Mouse (Mus musculus) erythroblast, adult 5-6 weeks (primary cell): ENCODE measurements around the gene Cdc73. TPM values are rescaled to one million over a fixed set of nuclear protein-coding genes. Genes with fewer than 3 reads are reported as not detected.

Source experiments
- ATAC-seq: replicated peaks from 2 replicates; pipeline ENCODE4 v1.8.0; 2016; ENCODE audit warnings: moderate number of reproducible peaks, mild to moderate bottlenecking, moderate TSS enrichment, inconsistent platforms; ENCODE audit not compliant: poor library complexity, low FRiP score, severe bottlenecking
- total RNA-seq, 2 experiments: library from RNA; stranded (forward) in 1 of 2; stranded (reverse) in 1 of 2; fragments of 150-400 nt in 1 of 2; fragments of 200-764, 138-1000 nt in 1 of 2; gene quantifications; 2 replicates each; pipeline versions ENCODE4 v1.2.3 to v1.2.4; 2015 to 2017; ENCODE audit warnings: low replicate concordance in 2 of 2

Cdc73 gene
- total RNA-seq, 2 experiments from 2014 or later: 16.3 to 18.9 TPM

GRCm38 (mm10) chr1:143576824-143577543 is 125.7 kb downstream of the Cdc73 start:
- no peak for ATAC-seq

- ATAC-seq: no peak
These were observed 144.5 kb downstream of the Cdc73 start for GRCm38 (mm10) chr1:143558235-143558634.

GRCm38 (mm10) chr1:143555533-143555932 is 147.2 kb downstream of the Cdc73 start:
- no peak for ATAC-seq

DNA sequence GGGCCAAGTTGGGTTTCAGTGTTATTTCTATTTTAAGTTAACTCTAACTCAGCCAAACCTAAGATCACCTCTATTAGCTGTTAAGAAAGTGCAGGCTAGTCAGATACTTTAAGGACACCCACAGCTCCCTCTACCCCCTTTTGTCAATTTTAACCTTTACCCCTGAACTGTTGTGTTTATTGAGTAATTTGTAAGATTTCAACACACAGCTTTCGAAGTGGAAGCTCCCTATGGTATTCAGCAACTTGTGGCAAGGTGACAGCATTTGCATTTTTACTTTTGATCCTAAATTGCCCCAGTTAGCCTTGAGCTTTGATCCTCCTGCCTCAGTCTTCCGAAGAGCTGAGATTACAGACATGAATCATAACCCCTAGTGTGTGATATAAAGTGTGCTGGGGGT is 148.1 kb downstream of the Cdc73 start:
- no peak for ATAC-seq

Other genes with a start within 250 kb of the Cdc73 start
- gene B3galt2, start 62.2 kb downstream of the Cdc73 start, total RNA-seq (2015; ENCODE audit: low replicate concordance): not detected in 2 replicates
- gene B3galt2, start 62.2 kb downstream of the Cdc73 start, total RNA-seq (2017; ENCODE audit: low replicate concordance): 0.28 TPM in 1 of 2 replicates, not detected in the other
- gene Glrx2, start 13.4 kb upstream of the Cdc73 start, total RNA-seq (2015; ENCODE audit: low replicate concordance): 30.9 and 35.5 TPM in 2 replicates
- gene Glrx2, start 13.4 kb upstream of the Cdc73 start, total RNA-seq (2017; ENCODE audit: low replicate concordance): 4.3 and 9.2 TPM in 2 replicates
- gene Trove2, start 74.2 kb upstream of the Cdc73 start, total RNA-seq (2015; ENCODE audit: low replicate concordance): 0.42 and 0.96 TPM in 2 replicates
- 1.2 and 1.5 TPM in 2 replicates for gene Trove2, start 74.2 kb upstream of the Cdc73 start, total RNA-seq (2017; ENCODE audit: low replicate concordance)
- 26.7 and 35.5 TPM in 2 replicates for gene Uchl5, start 74.4 kb upstream of the Cdc73 start, total RNA-seq (2015; ENCODE audit: low replicate concordance)
- gene Uchl5, start 74.4 kb upstream of the Cdc73 start, total RNA-seq (2017; ENCODE audit: low replicate concordance): 33.1 and 46.7 TPM in 2 replicates